Mouse (Mus musculus): ENCODE measurements at regions not wholly inside any gene's neighbourhood (a gene's known extent, or its start where the extent isn't known, plus 50 kb on each side); places are given as distances from the start of the nearest gene placed in this dataset.

DNA sequence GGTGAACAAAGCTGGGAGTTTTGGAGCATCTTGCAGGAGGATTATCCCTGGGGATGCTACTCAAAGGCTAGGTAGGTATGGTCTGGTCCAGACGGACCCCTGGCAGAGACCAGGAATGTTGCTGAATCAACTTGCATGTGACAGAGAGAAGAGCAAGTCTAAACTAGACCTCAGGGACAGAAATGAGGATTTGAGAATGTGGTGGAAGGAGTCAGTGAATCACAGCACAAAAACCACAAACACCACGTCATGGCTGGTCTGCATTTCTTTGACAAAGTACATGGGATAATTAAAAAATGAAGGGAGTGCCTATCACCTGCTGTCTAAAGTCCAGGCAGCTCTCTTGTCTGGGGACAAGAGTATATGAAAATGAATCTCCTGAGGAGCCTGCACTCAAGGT, 95.1 kb upstream of the Ubl3 start:
- TF ChIP-seq CTCF (conservative IDR thresholded peaks at IDR 0.05; ENCODE audit: low read length) (no peak), POU5F1 (IDR thresholded peaks at IDR 0.05; ENCODE audit: borderline replicate concordance, low read length) (no peak)

Measured in E14TG2a.4 (cell line).